Mouse (Mus musculus) ES-E14 (cell line): Measurements from ENCODE around the gene Magi1.

ENCODE experiments used
- CHD2 ChIP-seq: IDR thresholded peaks from 2 replicates; pipeline ENCODE4 v1.6.1; 2014; ENCODE audit warnings: mild to moderate bottlenecking, low read depth, low read length, inconsistent platforms
- ZNF384 ChIP-seq: IDR thresholded peaks from 2 replicates; pipeline ENCODE4 v1.6.1; 2012; ENCODE audit warnings: low read depth, low read length, inconsistent platforms

DNA sequence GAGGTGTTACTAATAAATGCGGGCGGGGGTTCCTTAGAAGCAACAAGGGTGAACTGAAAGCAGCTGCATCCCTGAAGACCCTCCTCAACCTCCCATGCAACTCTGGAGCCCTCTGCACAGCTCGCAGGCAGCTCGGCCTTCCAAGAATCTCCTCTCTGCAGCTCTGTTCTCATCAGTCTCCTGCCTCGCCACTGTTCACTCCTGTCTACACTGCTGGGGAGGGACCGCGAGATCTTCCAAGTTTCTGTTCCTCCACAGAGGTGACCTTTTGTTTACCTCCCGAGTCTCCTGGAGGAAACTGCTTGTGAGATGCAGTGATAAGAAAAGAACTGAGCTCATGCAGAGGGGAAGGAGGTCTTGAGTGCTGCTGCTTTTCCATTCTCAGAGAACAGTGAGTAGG lies 204.8 kb downstream of the Magi1 start:
- TF ChIP-seq CHD2 (no peak), ZNF384 (no peak)
